ENCODE assay signal across 20 mouse cellular contexts in genomic region chr6:5218190-5218589, GRCm38 (mm10). TPM values are rescaled to one million over a fixed set of nuclear protein-coding genes. Genes with fewer than 3 reads are reported as not detected.
A peak's percentile ranks its signal among the peaks of the same experiment; 100 is the strongest.
DNase-seq lines count a peak whose midpoint lies in the region; ATAC-seq and TF ChIP-seq lines count a peak whose summit lies in the region.
"Had no signal": no experiment of that assay in that cellular context is flagged by ENCODE, and none has a peak within 500 bp of the region (broad histone marks: within the 10 kb centered on the region; RNA-seq: fewer than 3 reads in every experiment).

No protein-coding gene starts in this region.

- TF ChIP-seq EP300 in liver, embryonic 14.5 days (IDR thresholded peaks at IDR 0.05; ENCODE audit: low read depth): no peak
- TF ChIP-seq EP300 in stomach, postnatal 0 days (optimal IDR thresholded peaks at IDR 0.05): no peak

- H3K4me2 ChIP-seq in intestine, embryonic 14.5 days (ENCODE audit: low read length): no peak overlapping the region
- H3K4me2 ChIP-seq in intestine, postnatal 0 days (replicated peaks; ENCODE audit: low read depth): no peak overlapping the region
- no peak overlapping the region; the same call in 1 of the 2 replicates for H3K4me2 ChIP-seq in liver, embryonic 14.5 days (ENCODE audit: low read depth)
- no peak overlapping the region for H3K4me2 ChIP-seq in stomach, postnatal 0 days (replicated peaks; ENCODE audit: low read depth)
- H3K4me2 ChIP-seq: embryonic facial prominence, embryonic 13.5 days; forebrain, embryonic 13.5 days; heart, embryonic 11.5 days; heart, embryonic 15.5 days; hindbrain, embryonic 14.5 days had no signal

- no peaks in the 10 kb centered on the region for H3K4me1 ChIP-seq in intestine, embryonic 14.5 days (replicated peaks; ENCODE audit: control insufficient read depth, insufficient read depth, low read length)
- no peaks in the 10 kb centered on the region for H3K4me1 ChIP-seq in intestine, postnatal 0 days (replicated peaks; ENCODE audit: control insufficient read depth, insufficient read depth, low read length)
- peaks cover 9% of the 10 kb centered on the region in 2 experiments for H3K4me1 ChIP-seq in liver, embryonic 14.5 days (replicated peaks; ENCODE audit: control insufficient read depth in 2 of 2, insufficient read depth in 2 of 2, low read length in 1 of 2)
- no peaks in the 10 kb centered on the region for H3K4me1 ChIP-seq in stomach, postnatal 0 days (replicated peaks; ENCODE audit: control insufficient read depth, insufficient read depth)
- H3K4me1 ChIP-seq: forebrain, embryonic 13.5 days; heart, embryonic 15.5 days had no signal

- no peak overlapping the region for H3K27ac ChIP-seq in intestine, embryonic 14.5 days (ENCODE audit: low read depth)
- H3K27ac ChIP-seq in intestine, postnatal 0 days (ENCODE audit: low read depth, low read length): no peak overlapping the region
- no peak overlapping the region for H3K27ac ChIP-seq in liver, embryonic 14.5 days
- H3K27ac ChIP-seq in stomach, postnatal 0 days (replicated peaks): no peak overlapping the region
- H3K27ac ChIP-seq: embryonic facial prominence, embryonic 13.5 days; forebrain, embryonic 13.5 days; heart, embryonic 15.5 days; hindbrain, embryonic 10.5 days; hindbrain, embryonic 14.5 days had no signal

- no peaks in the 10 kb centered on the region for H3K27me3 ChIP-seq in intestine, embryonic 14.5 days (replicated peaks; ENCODE audit: control insufficient read depth, insufficient read depth, low read length)
- no peaks in the 10 kb centered on the region for H3K27me3 ChIP-seq in intestine, postnatal 0 days (replicated peaks; ENCODE audit: control insufficient read depth, insufficient read depth, low read length)
- H3K27me3 ChIP-seq in liver, embryonic 14.5 days (ENCODE audit: control insufficient read depth, insufficient read depth, low read length): no peaks in the 10 kb centered on the region
- H3K27me3 ChIP-seq in stomach, postnatal 0 days (ENCODE audit: control insufficient read depth, insufficient read depth, low read length): no peaks in the 10 kb centered on the region
- H3K27me3 ChIP-seq: embryonic facial prominence, embryonic 13.5 days; forebrain, embryonic 13.5 days; heart, embryonic 15.5 days had no signal

- H3K4me3 ChIP-seq in intestine, embryonic 14.5 days (ENCODE audit: low read depth, low read length): no peak overlapping the region
- H3K4me3 ChIP-seq in intestine, postnatal 0 days (ENCODE audit: low read depth, low read length): no peak overlapping the region
- H3K4me3 ChIP-seq in liver, embryonic 14.5 days (ENCODE audit: insufficient read depth in 1 of 2, low read depth in 2 of 2, low read length in 2 of 2): no peak overlapping the region
- no peak overlapping the region for H3K4me3 ChIP-seq in stomach, postnatal 0 days (ENCODE audit: low read depth, low read length)
- H3K4me3 ChIP-seq: embryonic facial prominence, embryonic 13.5 days; forebrain, embryonic 13.5 days; heart, embryonic 15.5 days; hindbrain, embryonic 10.5 days had no signal

- no peak for ATAC-seq in intestine, embryonic 14.5 days (replicated peaks; ENCODE audit: low FRiP score, low TSS enrichment, low read depth)
- ATAC-seq in intestine, postnatal 0 days: no peak
- ATAC-seq in liver, embryonic 14.5 days (ENCODE audit: insufficient read depth): peak; percentile 88
- ATAC-seq in stomach, postnatal 0 days (ENCODE audit: low FRiP score, low TSS enrichment): 0 out of 2 replicates have a peak, but pooled peaks have one; percentile 63
- ATAC-seq in frontal cortex, adult (ENCODE audit: low TSS enrichment): no peak
- ATAC-seq: forebrain, embryonic 13.5 days had no signal

- H3K9me3 ChIP-seq in intestine, embryonic 14.5 days (ENCODE audit: control insufficient read depth, low read length): no peaks in the 10 kb centered on the region
- no peaks in the 10 kb centered on the region for H3K9me3 ChIP-seq in intestine, postnatal 0 days (ENCODE audit: control insufficient read depth)
- H3K9me3 ChIP-seq in liver, embryonic 14.5 days (ENCODE audit: control insufficient read depth, low read length): no peaks in the 10 kb centered on the region
- no peaks in the 10 kb centered on the region for H3K9me3 ChIP-seq in stomach, postnatal 0 days (ENCODE audit: control insufficient read depth, low read length)
- H3K9me3 ChIP-seq: embryonic facial prominence, embryonic 13.5 days; forebrain, embryonic 13.5 days; heart, embryonic 15.5 days had no signal

- DNase-seq in intestine, embryonic 14.5 days (ENCODE audit: low spot score): peak; percentile 16
- DNase-seq in liver: peak; percentile 48
- DNase-seq in liver, embryonic 14.5 days (ENCODE audit: low read depth in 3 of 3, low spot score in 3 of 3): peak in 2 of 3 experiments; percentile 49 to 54
- DNase-seq in stomach, postnatal 0 days (ENCODE audit: low spot score): no peak
- no peak for DNase-seq in urinary bladder, postnatal 14 days (ENCODE audit: low spot score)
- no peak for DNase-seq in lung, postnatal 25 days (ENCODE audit: low spot score)
- DNase-seq: adrenal gland, postnatal 10 days; B cell, adult 2 months; cerebellum, adult 9-10 months; cerebellum, postnatal 36 days; gastrocnemius, postnatal 10 days; heart, adult 18-20 months had no signal

- no peaks in the 10 kb centered on the region for H3K36me3 ChIP-seq in intestine, embryonic 14.5 days (ENCODE audit: control insufficient read depth, insufficient read depth, low read length)
- H3K36me3 ChIP-seq in intestine, postnatal 0 days (ENCODE audit: control insufficient read depth, insufficient read depth): peaks cover 5% of the 10 kb centered on the region; the same call in 1 of the 2 replicates
- H3K36me3 ChIP-seq in liver, embryonic 14.5 days (replicated peaks; ENCODE audit: control insufficient read depth, insufficient read depth, low read depth): no peaks in the 10 kb centered on the region
- H3K36me3 ChIP-seq in stomach, postnatal 0 days (ENCODE audit: control insufficient read depth, insufficient read depth, low read length): no peaks in the 10 kb centered on the region
- H3K36me3 ChIP-seq: embryonic facial prominence, embryonic 13.5 days; hindbrain, embryonic 10.5 days had no signal

- H3K9ac ChIP-seq in intestine, embryonic 14.5 days (ENCODE audit: low read length): no peak overlapping the region
- no peak overlapping the region for H3K9ac ChIP-seq in intestine, postnatal 0 days (ENCODE audit: low read depth, low read length)
- H3K9ac ChIP-seq in liver, embryonic 14.5 days (replicated peaks): no peak overlapping the region
- H3K9ac ChIP-seq in stomach, postnatal 0 days (ENCODE audit: low read length): no peak overlapping the region
- H3K9ac ChIP-seq: embryonic facial prominence, embryonic 13.5 days; forebrain, embryonic 13.5 days; heart, embryonic 15.5 days; hindbrain, embryonic 14.5 days had no signal

- TF ChIP-seq CTCF in intestine, postnatal 0 days (IDR thresholded peaks at IDR 0.05; ENCODE audit: low read depth): no peak
- TF ChIP-seq CTCF in liver, embryonic 14.5 days (IDR thresholded peaks at IDR 0.05; ENCODE audit: low read depth): no peak
- TF ChIP-seq CTCF in stomach, postnatal 0 days (IDR thresholded peaks at IDR 0.05; ENCODE audit: low read depth): no peak

- 89% methylated on average over 4 of the region's 4 CpGs for WGBS in intestine, embryonic 14.5 days
- 80% methylated on average over 4 of the region's 4 CpGs for WGBS in intestine, postnatal 0 days
- 64% methylated on average over 4 of the region's 4 CpGs for WGBS in liver, embryonic 14.5 days (ENCODE audit: insufficient replicate concordance)
- WGBS in stomach, postnatal 0 days: 87% methylated on average over 4 of the region's 4 CpGs

RNA-seq across cellular contexts. Expression of gene Pon1, which starts 24.4 kb away (rescaled TPM):
- polyA plus RNA-seq in intestine, embryonic 14.5 days (2014; fragmentation: Nextera tagmentation; extraction: Ambion mirVana): not detected in 2 replicates
- polyA plus RNA-seq in intestine, postnatal 0 days (2015; fragmentation: Nextera tagmentation; extraction: Ambion mirVana): not detected in 2 replicates
- 1.9 and 2.0 TPM in 2 replicates for polyA plus RNA-seq in liver, embryonic 14.5 days (2012; rRNA removed)
- polyA plus RNA-seq in liver, embryonic 14.5 days (2014; fragmentation: Nextera tagmentation; extraction: Ambion mirVana): 2.8 and 4.4 TPM in 2 replicates
- polyA plus RNA-seq in stomach, postnatal 0 days (2015; fragmentation: Nextera tagmentation; extraction: Ambion mirVana): 0.52 and 0.69 TPM in 2 replicates
- polyA plus RNA-seq: forebrain, embryonic 13.5 days; heart, embryonic 15.5 days; hindbrain, embryonic 10.5 days had no signal

RNA-seq across cellular contexts. Expression of gene Pon3, which starts 37.9 kb away (rescaled TPM):
- polyA plus RNA-seq in intestine, embryonic 14.5 days (2014; fragmentation: Nextera tagmentation; extraction: Ambion mirVana): 12.2 and 13.3 TPM in 2 replicates
- polyA plus RNA-seq in intestine, postnatal 0 days (2015; fragmentation: Nextera tagmentation; extraction: Ambion mirVana): 62.9 and 66.0 TPM in 2 replicates
- 6.2 and 8.5 TPM in 2 replicates for polyA plus RNA-seq in liver, embryonic 14.5 days (2012; rRNA removed)
- polyA plus RNA-seq in liver, embryonic 14.5 days (2014; fragmentation: Nextera tagmentation; extraction: Ambion mirVana): 17.5 and 19.0 TPM in 2 replicates
- polyA plus RNA-seq in stomach, postnatal 0 days (2015; fragmentation: Nextera tagmentation; extraction: Ambion mirVana): 27.2 and 30.2 TPM in 2 replicates

Comparison
In these comparisons a context has a peak if more than half of its experiments do, and no peak if none do; other contexts are left out.
1. ATAC-seq: peak in liver, embryonic 14.5 days (single experiment) and stomach, postnatal 0 days (single experiment); none in intestine, embryonic 14.5 days (single experiment), intestine, postnatal 0 days (single experiment) and frontal cortex, adult (single experiment).
2. DNase-seq: peak in intestine, embryonic 14.5 days (single experiment), liver (single experiment) and liver, embryonic 14.5 days (2 of 3); none in stomach, postnatal 0 days (single experiment), urinary bladder, postnatal 14 days (single experiment) and lung, postnatal 25 days (single experiment).